Mouse (Mus musculus) liver, adult 2 months (tissue): ENCODE data around the gene Vwa7.

Source experiments
- CTCF ChIP-seq: fragments of 200-500 bp; IDR thresholded peaks from 2 replicates; pipeline ENCODE4 v1.5.1; 2011; ENCODE audit warnings: low read depth, low read length, control low read depth
- POLR2A ChIP-seq: fragments of 200-500 bp; IDR thresholded peaks from 2 replicates; pipeline ENCODE4 v1.6.1; 2011; ENCODE audit warnings: low read length, control low read depth; ENCODE audit not compliant: insufficient read depth; ENCODE audit errors: extremely low read depth

- TF ChIP-seq POLR2A (no peak), CTCF (no peak)
Observed at GRCm38 (mm10) chr17:35026206-35026605, 9.8 kb downstream of the Vwa7 start.
